Mouse (Mus musculus) CD8-positive naive resting alpha-beta T cell, adult 2 months (primary cell): ENCODE measurements around the gene Anxa8.

Experiments used
- DNase-seq, 2 experiments: peaks; one replicate each; pipeline ENCODE4 v3.0.0; 2022; ENCODE audit warnings: low read depth in 2 of 2, low spot score in 2 of 2

Gene Anxa8

DNA sequence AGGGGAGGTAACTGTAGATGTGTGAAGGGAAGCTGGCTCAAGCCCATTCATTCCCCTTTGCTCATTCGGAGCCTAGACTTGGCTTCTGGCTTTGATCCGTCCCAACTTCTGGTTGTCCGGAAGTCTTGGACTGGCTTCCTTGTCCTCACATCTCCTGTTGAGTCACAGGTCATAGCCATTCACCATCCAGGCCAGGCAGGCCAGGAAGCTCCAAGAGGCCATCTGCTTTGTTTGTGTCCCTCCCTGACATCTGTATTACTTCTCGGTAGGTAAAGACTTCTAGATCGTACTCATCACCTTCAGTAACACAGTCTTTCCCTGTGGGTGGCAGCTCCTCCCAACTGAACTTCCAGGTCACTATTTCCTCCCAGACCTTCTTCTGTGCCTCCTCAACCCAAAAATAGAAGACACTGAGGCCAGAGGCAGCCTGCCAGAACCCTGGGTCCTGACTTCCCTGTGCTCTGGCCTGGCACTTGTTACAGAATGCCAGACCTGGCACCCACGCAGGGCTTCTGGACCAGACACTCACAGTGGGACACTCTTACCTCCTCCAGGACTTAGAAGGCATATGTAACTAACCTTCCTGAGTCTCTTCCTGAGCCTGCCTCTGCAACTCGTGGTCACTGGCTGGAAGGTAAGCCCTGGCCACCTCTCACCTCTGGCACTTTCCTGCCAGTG lies 33.4 kb downstream of the Anxa8 start:
- no peak for DNase-seq

GRCm38 (mm10) chr14:34120016-34120910 lies 34.5 kb downstream of the Anxa8 start:
- DNase-seq: no peak

GRCm38 (mm10) chr14:34120923-34121351 lies 35.2 kb downstream of the Anxa8 start:
- DNase-seq: no peak

DNA sequence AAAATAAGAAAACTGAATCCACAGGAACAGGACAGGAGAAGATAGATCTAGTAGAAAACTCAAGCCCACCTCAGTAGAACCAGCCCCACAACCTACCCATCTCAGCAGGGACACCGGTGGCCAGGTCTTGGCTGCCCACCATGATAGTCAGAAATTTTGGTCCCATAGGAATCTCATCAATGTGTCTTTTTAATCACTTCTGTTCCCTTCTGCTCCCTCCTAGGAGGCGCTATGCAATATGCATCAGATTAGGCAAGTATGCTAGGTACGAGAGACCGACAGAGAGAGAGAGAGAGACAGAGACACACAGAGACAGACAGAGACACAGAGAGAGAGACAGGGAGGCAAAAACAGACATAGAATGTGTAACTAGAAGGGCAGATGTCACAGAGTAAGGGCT lies 35.9 kb downstream of the Anxa8 start:
- no peak for DNase-seq

- no peak for DNase-seq
Measured at GRCm38 (mm10) chr14:34131216-34131615, 45.4 kb downstream of the Anxa8 start.

GRCm38 (mm10) chr14:34135391-34135790 lies 49.6 kb downstream of the Anxa8 start:
- no peak for DNase-seq

DNA sequence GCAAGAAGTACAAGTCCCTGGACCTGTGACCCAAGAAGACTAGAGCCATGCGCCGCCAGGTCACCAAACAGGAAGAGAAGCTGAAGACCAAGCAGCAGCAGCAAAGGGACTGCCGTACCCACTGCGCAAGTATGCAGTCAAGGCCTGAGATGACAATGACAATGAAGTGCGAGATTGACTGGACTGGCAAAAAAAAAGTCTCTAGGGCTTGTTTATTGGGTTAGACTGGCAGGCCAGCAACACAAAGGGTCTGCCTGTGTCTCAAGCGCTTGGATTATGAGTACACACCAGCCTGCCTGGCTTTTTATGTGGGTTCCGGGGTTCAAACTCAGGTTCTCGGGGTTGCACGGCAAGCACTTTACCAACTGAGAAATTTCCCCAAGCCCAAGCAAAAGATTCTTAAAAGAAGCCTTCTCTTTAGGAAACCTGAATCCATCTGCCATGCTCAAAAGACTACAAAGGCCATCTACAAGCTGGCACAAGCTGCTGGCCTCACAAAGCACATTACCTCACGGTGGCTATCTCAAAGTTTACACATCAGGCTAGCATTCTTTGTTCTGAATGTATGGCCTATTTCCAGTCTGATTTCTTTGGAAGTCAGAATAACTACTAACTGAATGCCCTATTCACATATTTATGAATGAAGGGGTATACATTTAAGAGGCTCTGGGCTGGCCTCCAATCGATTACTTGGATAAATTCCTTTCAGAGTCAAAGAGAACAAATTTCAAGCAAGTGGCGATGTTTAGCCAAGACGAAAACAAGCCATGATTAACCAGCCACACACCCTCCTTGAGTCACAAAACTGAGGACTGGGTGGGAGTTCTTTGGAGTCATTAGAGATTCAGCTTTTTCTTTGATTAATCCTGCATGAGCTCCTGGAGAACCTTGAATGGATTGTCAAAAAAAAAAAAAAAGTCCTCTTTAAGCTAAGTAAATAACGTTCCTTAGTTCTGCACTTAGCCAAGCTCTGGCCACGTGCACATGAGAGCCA lies 54.2 kb downstream of the Anxa8 start:
- no peak for DNase-seq

- no peak for DNase-seq
Measured at GRCm38 (mm10) chr14:34142316-34142715, 56.5 kb downstream of the Anxa8 start.

GRCm38 (mm10) chr14:34142915-34143314 lies 57.1 kb downstream of the Anxa8 start:
- no peak for DNase-seq
